In the genomic region with DNA sequence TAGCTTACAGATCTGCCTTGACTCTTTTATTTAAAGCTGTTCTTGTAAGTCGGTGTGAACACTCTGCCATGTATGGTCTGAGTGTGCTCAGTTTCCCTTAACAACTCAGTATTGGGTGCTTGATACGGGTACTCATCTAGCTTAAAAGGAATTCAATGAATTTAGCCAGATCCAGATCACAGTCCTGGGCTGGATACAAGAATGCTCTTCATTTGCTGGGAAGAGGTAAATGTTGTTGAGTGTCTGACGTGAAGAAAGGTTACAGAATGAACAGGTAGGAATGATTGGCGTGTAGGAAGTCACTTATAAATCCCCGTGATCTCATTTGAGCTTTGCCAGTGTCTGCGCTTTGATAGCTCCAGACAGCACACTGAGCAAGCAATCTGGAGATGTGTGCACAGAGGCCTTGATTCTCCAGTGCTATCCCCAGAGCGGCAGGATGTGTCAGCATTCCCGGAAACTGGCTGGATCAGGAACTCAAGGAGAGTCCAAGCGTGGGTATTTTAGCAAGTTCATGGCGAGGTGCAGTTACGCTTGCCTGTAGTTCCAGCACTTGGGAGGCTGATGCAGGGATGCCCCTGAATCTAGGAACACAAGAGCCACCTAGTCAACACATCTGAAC, we compare ENCODE assay signal across 13 mouse cellular contexts.
DNase-seq lines count a peak whose midpoint lies in the region; ATAC-seq lines count a peak whose summit lies in the region.
"Had no signal": no experiment of that assay in that cellular context is flagged by ENCODE, and none has a peak within 500 bp of the region (broad histone marks: within the 10 kb centered on the region; RNA-seq: fewer than 3 reads in every experiment).

No protein-coding gene starts in this region.

- peak; percentile 30 for DNase-seq in kidney, postnatal 14 days
- peak; percentile 38 for DNase-seq in adrenal gland, postnatal 10 days
- DNase-seq in lung, postnatal 10 days: peak; percentile 45
- DNase-seq in natural killer cell, adult 2 months (ENCODE audit: low spot score in 2 of 2): no peak
- DNase-seq in ovary, postnatal 36 days (ENCODE audit: low spot score): no peak
- DNase-seq: cerebellum, adult 11-12 months; layer of hippocampus, postnatal 36 days had no signal

- no peaks in the 10 kb centered on the region for H3K36me3 ChIP-seq in forebrain, embryonic 15.5 days
- H3K36me3 ChIP-seq in forebrain, embryonic 13.5 days (ENCODE audit: poor library complexity, severe bottlenecking): peaks cover 14% of the 10 kb centered on the region
- peaks cover 8% of the 10 kb centered on the region for H3K36me3 ChIP-seq in kidney, embryonic 14.5 days (ENCODE audit: control insufficient read depth, insufficient read depth, low read length)

- no peak for ATAC-seq in forebrain, embryonic 15.5 days (replicated peaks)
- ATAC-seq in forebrain, embryonic 13.5 days: no peak
- ATAC-seq in kidney, embryonic 14.5 days (ENCODE audit: low FRiP score, low TSS enrichment): no peak
- ATAC-seq: forebrain, embryonic 16.5 days had no signal

- 89% methylated on average over 11 of the region's 11 CpGs for WGBS in forebrain, embryonic 15.5 days
- WGBS in forebrain, embryonic 13.5 days: 90% methylated on average over 11 of the region's 11 CpGs
- WGBS in kidney, embryonic 14.5 days: 89% methylated on average over 11 of the region's 11 CpGs

- H3K4me3 ChIP-seq in forebrain, embryonic 15.5 days: no peak overlapping the region
- no peak overlapping the region for H3K4me3 ChIP-seq in forebrain, embryonic 13.5 days
- no peak overlapping the region for H3K4me3 ChIP-seq in kidney, embryonic 14.5 days (ENCODE audit: low read length)
- H3K4me3 ChIP-seq: hindbrain, embryonic 13.5 days; midbrain, embryonic 12.5 days had no signal

- no peak overlapping the region for H3K4me2 ChIP-seq in forebrain, embryonic 15.5 days (replicated peaks)
- H3K4me2 ChIP-seq in forebrain, embryonic 13.5 days: no peak overlapping the region
- H3K4me2 ChIP-seq in kidney, embryonic 14.5 days (replicated peaks; ENCODE audit: low read depth, low read length): no peak overlapping the region
- H3K4me2 ChIP-seq: hindbrain, embryonic 13.5 days; midbrain, embryonic 12.5 days had no signal

- no peaks in the 10 kb centered on the region; the same call in 1 of the 2 replicates for H3K4me1 ChIP-seq in forebrain, embryonic 15.5 days
- H3K4me1 ChIP-seq in forebrain, embryonic 13.5 days: no peaks in the 10 kb centered on the region
- 0 out of 2 replicates have a peak, but pooled peaks cover 7% of the 10 kb centered on the region for H3K4me1 ChIP-seq in kidney, embryonic 14.5 days (ENCODE audit: control insufficient read depth, insufficient read depth, low read length)

- H3K9me3 ChIP-seq in forebrain, embryonic 15.5 days: no peaks in the 10 kb centered on the region
- no peaks in the 10 kb centered on the region for H3K9me3 ChIP-seq in forebrain, embryonic 13.5 days (replicated peaks)
- H3K9me3 ChIP-seq in kidney, embryonic 14.5 days (ENCODE audit: control insufficient read depth, low read length): no peaks in the 10 kb centered on the region
- H3K9me3 ChIP-seq: hindbrain, embryonic 13.5 days; midbrain, embryonic 12.5 days had no signal

- 0 out of 2 replicates have a peak overlapping the region, but pooled peaks have one; percentile 13 for H3K27ac ChIP-seq in forebrain, embryonic 15.5 days (replicated peaks)
- no peak overlapping the region for H3K27ac ChIP-seq in forebrain, embryonic 13.5 days
- no peak overlapping the region for H3K27ac ChIP-seq in kidney, embryonic 14.5 days (ENCODE audit: low read depth, low read length)
- H3K27ac ChIP-seq: hindbrain, embryonic 13.5 days; midbrain, embryonic 12.5 days had no signal

- H3K9ac ChIP-seq in forebrain, embryonic 15.5 days (replicated peaks): no peak overlapping the region
- no peak overlapping the region for H3K9ac ChIP-seq in forebrain, embryonic 13.5 days
- no peak overlapping the region for H3K9ac ChIP-seq in kidney, embryonic 14.5 days (ENCODE audit: low read depth, low read length)
- H3K9ac ChIP-seq: hindbrain, embryonic 13.5 days; midbrain, embryonic 12.5 days had no signal

- H3K27me3 ChIP-seq in forebrain, embryonic 15.5 days: no peaks in the 10 kb centered on the region
- H3K27me3 ChIP-seq in forebrain, embryonic 13.5 days: no peaks in the 10 kb centered on the region
- no peaks in the 10 kb centered on the region for H3K27me3 ChIP-seq in kidney, embryonic 14.5 days (ENCODE audit: control insufficient read depth, insufficient read depth, low read length)
- H3K27me3 ChIP-seq: hindbrain, embryonic 13.5 days; midbrain, embryonic 12.5 days had no signal

Comparison
In these comparisons a context has a peak if more than half of its experiments do, and no peak if none do; other contexts are left out.
1. DNase-seq: peak in kidney, postnatal 14 days (single experiment), adrenal gland, postnatal 10 days (single experiment) and lung, postnatal 10 days (single experiment); none in natural killer cell, adult 2 months (0 of 2) and ovary, postnatal 36 days (single experiment).